Mouse (Mus musculus) liver, embryonic 14.5 days (tissue): Measurements from ENCODE around the gene Arl5a.

Source experiments
- CTCF ChIP-seq: IDR thresholded peaks from 2 replicates; pipeline ENCODE4 v1.5.1; 2016; ENCODE audit warnings: antibody characterized with exemption, low read depth, control low read depth
- EP300 ChIP-seq: IDR thresholded peaks from 2 replicates; pipeline ENCODE4 v1.6.1; 2016; ENCODE audit warnings: antibody characterized with exemption, low read depth

DNA sequence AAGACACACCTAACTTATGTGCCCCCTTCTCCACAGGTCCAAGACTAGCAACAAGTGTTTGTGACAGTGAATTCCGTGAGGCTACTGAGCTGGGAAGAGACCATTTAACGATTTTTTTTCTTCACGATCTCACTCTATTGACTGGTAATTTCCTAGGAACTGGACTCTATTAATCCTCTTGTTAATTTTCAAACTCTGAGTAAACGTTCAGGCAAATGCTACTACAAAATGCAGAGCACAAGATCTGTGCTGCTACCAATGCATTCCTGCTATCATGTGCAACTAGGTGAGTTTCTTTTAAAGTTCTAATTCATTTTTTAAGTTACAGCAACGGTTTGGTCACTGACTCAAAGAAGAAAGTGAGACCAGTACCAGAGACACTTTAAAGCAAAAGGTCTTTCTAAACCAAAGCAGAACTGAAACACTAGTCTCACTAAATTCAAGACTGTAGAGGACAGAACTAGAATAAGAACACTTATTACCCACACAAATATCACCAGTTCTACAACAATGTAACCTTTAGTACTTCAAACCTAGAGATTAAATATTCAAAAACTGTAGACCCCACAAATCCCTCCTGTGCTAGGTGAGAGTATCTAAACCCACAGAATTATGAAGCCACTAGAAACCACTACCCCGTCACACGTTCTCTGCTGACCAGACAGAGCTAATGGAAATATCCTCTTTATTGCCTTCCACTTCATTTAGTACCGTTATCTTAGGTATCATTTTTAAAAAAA, 1.7 kb downstream of the Arl5a start:
- no peak for TF ChIP-seq EP300
- no peak for TF ChIP-seq CTCF
